Mouse (Mus musculus): ENCODE results near the gene Glce. TPM values are rescaled to one million over a fixed set of nuclear protein-coding genes. Genes with fewer than 3 reads are reported as not detected.
A peak's percentile ranks its signal among the peaks of the same experiment; 100 is the strongest.

Glce gene
- total RNA-seq, 2 experiments from 2014 or later = 12.4 to 21.4 TPM

DNA sequence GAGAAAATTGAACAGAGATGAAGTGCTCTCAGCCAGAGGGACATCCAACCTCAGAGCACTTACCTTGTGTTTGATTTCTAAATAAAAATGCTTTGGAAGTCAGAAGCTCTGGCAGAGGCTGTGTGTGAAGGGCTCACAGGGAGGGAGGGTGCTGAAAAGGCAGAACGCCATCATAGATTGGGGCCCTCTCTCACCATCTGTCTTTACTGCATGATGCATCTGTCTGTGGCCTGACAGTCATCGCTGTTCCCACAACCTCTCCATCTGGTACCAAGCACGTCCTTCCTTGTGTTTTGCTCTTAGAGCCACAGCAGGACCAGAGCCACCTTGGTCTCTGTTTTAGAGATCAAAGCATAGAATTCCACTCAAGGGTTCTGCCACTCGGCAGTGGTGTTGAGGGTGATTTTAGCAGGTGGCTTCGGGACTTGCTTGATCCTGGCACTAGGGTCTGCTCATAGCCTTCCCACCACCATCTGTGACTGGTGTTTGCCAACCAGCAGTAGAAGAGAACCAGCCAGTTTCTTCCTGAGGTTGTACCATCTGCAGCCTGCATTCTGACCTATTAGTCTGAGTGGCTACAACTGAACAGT lies 3.6 kb upstream of the Glce start:
- ATAC-seq (replicated peaks; ENCODE audit: poor library complexity, severe bottlenecking) = no peak

DNA sequence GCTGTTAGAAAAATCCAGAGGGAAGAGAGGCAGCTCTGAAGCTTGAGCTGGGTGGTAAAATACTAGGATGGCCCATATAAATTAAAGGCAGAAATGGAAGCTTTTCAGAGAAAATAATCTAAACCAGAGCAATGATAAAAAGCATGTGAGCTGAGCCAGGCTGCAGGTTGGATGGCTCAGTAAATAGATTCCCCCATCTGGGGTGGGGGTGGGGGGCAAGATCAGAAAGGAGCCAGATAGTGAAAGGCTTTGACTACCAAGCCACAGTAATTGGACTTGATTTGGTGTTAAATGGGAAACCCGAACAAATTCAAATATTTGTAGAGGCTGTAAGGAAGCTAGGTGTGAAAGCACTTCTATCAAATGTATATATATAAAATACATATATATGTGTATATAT lies 1.8 kb upstream of the Glce start:
- ATAC-seq (replicated peaks; ENCODE audit: poor library complexity, severe bottlenecking) = no peak

GRCm38 (mm10) chr9:62123496-62123895 lies 1.0 kb upstream of the Glce start:
- no peak for ATAC-seq (replicated peaks; ENCODE audit: poor library complexity, severe bottlenecking)

DNA sequence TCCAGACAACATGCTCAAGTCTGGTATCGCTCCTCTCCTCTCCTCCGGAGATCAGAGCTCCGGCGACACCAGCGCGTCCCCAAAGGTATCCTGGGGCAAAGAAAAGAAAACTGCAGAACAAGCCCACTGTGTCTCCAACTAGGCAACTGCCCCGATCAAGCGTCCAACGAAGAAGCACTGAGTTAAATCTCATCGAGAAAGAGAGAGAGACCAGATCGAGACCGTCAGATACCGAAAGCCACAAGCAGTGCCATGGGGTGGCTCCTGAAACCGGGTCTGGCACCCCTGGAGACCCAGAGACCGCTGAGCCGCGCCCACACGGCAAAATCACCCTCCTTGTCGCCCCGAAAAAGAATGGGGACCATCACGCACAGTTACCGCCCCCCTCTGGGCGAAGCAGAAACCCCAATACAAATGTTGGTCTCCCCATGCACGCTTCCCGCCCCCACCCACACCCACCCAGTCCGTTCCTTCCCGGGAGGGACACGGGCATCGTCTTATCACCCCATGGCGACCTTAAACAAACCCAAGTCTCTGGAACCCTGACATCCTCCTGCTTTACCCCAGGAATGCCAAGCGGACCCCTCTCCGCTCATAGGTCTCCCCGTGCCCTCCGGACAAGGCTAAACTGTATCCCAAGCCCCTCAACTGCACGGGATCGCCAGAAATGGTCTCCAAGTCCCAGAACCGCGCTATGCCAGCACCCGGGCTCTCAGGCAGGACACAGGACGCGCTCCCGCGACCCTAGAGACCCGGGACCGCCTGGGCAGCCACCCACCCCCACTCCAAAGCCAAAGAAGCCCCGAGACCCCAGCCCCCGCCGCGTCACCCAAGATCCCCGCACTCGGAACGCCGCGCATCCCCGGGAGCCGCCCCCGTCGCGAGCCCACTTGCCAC lies 656 bp downstream of the Glce start:
- ATAC-seq (replicated peaks; ENCODE audit: poor library complexity, severe bottlenecking) = peak; percentile 19

- ATAC-seq (replicated peaks; ENCODE audit: poor library complexity, severe bottlenecking) = no peak
Observed at GRCm38 (mm10) chr9:62118754-62119153, 3.7 kb downstream of the Glce start.

DNA sequence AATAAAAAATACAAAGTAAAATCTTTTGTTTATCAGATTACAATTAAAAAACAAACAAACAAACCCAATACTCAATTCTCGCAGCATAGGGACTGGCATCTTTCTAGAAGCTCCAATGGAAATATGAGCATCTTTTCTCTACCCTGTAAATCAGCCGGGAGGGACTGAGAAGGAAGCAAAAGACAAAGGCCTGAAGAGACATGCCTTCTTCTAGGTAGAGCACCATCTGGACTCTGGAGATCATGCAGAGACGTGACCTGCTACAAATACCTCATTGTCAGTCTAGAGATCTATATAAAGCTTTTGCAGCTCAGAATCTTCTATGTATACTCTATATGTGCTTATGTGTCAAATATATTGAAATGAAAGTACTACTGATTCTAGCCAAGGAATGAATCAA lies 6.6 kb downstream of the Glce start:
- ATAC-seq (replicated peaks; ENCODE audit: poor library complexity, severe bottlenecking) = no peak

DNA sequence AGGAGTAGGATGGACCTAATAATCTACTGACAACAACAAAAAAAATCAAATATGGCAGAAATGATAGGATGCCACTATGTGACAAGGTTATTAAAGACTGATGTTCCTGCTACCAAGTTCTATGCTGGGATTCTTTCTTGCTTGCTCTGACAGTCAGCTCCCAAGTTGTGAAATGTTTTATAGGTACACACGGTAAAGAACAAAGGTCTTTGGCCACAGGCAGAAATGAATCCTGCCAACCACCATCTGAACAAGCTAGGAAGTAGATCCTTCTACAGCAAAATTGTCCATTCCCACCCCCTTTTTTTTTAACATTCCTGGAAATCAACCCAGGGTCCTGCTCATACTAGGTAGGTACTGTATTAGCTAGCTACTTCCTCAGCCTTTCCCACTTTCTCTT lies 25.9 kb downstream of the Glce start:
- no peak for ATAC-seq (replicated peaks; ENCODE audit: poor library complexity, severe bottlenecking)

DNA sequence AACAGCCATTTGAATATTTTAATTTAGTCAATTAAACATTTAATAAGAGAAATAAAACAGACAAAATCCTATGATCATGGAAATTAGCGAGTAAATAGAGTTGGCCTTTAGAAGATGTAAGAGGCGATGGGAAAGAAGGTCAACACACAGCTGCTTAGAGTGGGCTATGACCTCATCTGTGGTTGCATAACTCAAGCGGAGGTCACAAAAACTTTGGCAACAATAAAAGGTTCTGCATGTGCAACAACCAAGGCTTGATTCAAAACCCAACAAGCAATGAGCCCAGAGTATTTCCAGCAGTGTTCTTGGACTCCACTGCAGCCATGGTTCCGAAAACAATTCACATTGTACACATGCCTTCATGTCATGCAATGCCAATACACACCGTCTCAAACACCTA lies 30.9 kb downstream of the Glce start:
- ATAC-seq (replicated peaks; ENCODE audit: poor library complexity, severe bottlenecking) = no peak

- ATAC-seq (replicated peaks; ENCODE audit: poor library complexity, severe bottlenecking) = no peak
Observed at GRCm38 (mm10) chr9:62085548-62085947, 36.9 kb downstream of the Glce start.

DNA sequence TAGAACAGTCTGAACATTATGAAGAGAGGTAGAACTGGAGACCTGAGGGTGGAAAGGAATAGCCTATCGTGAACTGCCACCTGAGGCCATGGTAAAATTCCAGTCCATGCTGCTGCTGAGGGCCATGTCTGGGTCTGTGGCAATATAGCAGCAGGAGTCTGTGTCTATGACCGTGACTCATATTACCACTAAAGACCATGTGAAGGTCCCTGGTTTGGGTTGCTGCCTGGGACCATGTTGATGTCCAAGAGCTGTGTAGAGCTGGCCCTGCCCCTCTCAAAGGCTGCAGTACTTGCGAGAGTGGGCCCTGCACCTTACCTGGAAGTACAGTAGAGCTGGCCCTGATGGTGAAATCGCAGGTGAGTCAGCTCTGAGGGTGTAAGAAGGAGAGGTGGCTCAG lies 37.6 kb downstream of the Glce start:
- ATAC-seq (replicated peaks; ENCODE audit: poor library complexity, severe bottlenecking) = no peak

DNA sequence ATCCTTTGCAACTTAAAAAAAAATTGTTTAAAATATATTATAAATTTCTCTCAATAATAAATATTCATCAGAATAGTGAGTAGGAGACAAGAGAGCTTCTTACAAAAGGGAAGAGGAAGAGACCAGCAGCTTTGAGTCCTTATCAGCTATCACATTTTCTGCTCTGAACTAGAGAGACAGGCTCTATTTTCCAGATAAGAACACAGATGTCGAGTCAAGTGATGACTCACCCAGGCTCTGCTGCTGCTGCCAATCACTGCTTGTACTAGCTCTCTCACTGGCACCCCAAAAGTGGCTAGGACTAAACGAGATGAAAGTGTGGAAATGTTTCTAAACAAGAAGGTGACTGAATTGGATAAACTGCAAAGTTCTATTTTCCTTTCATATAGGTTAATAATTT lies 39.5 kb downstream of the Glce start:
- no peak for ATAC-seq (replicated peaks; ENCODE audit: poor library complexity, severe bottlenecking)

- ATAC-seq (replicated peaks; ENCODE audit: poor library complexity, severe bottlenecking) = no peak
Observed at GRCm38 (mm10) chr9:62081542-62081941, 40.9 kb downstream of the Glce start.

DNA sequence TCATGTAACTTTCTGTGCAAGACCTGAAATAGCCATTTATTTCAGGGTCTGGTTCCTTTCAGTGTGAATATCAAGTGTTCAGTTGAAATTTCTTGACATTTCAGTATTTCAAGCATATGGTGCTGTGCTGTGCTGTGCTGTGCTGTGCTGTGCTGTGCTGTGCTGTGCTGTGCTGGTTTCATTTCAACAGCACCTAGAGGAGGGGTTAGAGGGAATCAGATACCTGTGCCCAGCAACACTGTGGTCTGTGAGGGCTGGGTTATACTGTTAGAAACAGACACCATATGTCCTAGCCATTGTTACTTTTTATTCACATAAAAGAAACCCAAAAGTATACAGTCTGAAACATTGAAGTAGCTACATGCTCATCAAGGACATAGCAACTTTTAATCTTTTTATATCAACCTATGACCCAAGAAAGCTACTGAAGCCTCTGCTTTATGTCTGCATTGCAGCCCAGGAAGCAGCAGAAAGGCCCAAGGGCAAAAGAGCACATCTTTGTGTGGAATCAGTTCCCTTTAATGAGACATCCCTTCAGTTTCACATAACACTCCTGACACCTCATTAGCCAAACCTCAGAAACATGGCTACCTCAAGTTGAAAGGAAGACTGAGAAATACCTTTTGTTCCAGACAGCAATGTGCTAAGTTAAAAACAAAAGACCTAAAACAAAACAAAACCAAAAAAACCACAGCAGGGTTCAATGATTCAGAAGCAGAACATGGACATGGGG lies 42.3 kb downstream of the Glce start:
- ATAC-seq (replicated peaks; ENCODE audit: poor library complexity, severe bottlenecking) = no peak

- no peak for ATAC-seq (replicated peaks; ENCODE audit: poor library complexity, severe bottlenecking)
Observed at GRCm38 (mm10) chr9:62062234-62062633, 60.2 kb downstream of the Glce start.

DNA sequence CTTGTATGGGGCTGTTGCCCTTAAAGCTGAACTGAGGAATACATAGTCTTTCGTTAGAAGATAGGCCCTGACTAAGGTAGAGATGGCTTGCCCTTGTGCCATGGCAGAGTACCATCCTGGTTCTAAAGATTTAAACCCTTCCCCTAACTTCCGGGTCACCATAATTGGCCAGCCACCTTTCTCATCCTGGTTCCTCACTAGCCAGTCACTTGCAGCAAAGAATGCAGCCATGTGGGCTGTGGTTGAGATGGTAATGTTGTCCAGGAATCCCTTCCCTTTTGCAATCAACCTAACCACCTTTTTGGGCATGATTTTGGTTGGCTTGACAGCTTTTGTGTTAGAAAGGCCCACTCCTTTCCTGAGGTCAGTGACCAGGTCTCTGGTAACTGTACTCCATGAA lies 62.0 kb downstream of the Glce start:
- ATAC-seq (replicated peaks; ENCODE audit: poor library complexity, severe bottlenecking) = no peak

GRCm38 (mm10) chr9:62059941-62060340 lies 62.5 kb downstream of the Glce start:
- no peak for ATAC-seq (replicated peaks; ENCODE audit: poor library complexity, severe bottlenecking)

GRCm38 (mm10) chr9:62057881-62058506 lies 64.5 kb downstream of the Glce start:
- ATAC-seq (replicated peaks; ENCODE audit: poor library complexity, severe bottlenecking) = peak; percentile 83

- no peak for ATAC-seq (replicated peaks; ENCODE audit: poor library complexity, severe bottlenecking)
Observed at GRCm38 (mm10) chr9:62056206-62056605, 66.2 kb downstream of the Glce start.

DNA sequence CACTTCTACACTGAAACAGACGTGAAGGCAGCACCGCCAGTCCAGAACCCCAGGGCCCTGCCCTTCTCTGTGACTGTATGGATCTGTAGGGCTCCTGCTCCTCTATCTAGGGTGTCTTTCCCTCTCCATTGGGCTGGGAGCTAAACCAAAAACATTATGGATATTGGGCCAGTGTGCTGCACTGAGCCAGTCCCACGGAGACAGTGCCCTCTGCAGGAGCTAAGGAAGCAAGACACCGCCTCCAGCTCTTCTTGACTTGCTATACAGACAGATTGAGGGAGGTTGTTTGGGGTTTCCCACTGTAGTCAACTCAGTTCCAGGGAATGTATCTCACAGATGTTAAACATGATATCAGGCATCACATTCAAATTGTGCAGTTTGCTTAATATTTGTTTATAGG lies 71.7 kb downstream of the Glce start:
- peak; percentile 62 for ATAC-seq (replicated peaks; ENCODE audit: poor library complexity, severe bottlenecking)

DNA sequence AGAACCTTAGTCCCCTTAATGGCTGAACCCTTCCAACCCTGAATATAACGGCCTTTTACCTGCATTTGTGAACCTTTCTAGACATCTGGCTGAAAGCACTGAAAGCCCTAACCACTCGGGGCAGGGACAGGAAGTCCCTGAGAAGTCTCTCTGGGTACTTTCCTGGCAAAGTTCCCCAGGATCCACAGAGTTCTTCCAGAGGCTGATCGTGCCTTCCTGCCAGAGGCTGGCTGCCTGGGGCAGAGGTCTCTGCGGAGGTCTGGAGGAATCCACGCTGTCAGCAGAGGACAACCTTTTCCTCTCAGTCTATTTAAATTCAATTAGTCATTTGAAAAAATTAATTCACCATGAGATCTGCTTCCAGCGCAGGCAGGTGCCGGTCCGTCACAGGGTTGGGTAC lies 73.3 kb downstream of the Glce start:
- ATAC-seq (replicated peaks; ENCODE audit: poor library complexity, severe bottlenecking) = no peak

DNA sequence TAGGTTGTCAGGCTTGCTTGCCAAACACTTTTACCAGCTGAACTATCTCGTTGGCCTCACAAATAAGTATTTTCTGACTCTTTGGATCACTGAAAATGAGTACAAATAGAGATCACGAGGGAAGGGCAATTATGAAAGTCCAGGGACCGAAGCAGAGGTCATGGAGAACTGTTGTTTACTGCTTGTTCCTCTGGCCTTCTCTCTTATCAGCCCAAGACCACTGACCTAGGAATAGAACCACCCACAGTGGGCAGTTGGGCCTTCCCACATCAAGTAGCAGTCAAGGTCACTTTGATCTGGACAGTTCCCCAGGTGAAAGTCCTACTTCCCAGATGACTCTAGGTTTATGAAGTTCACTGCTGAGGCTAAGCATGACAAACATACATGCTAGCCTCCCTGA lies 80.3 kb downstream of the Glce start:
- ATAC-seq (replicated peaks; ENCODE audit: poor library complexity, severe bottlenecking) = no peak
